Mouse (Mus musculus): ENCODE measurements at regions not wholly inside any gene's neighbourhood (a gene's known extent, or its start where the extent isn't known, plus 50 kb on each side); places are given as distances from the start of the nearest gene placed in this dataset.
A peak's percentile ranks its signal among the peaks of the same experiment; 100 is the strongest.

- DNase-seq (ENCODE audit: extremely low spot score, low read depth, low spot score) = peak; percentile 28
Observed at GRCm38 (mm10) chrX:107477066-107477465, 73.9 kb upstream of the Itm2a start.

DNA sequence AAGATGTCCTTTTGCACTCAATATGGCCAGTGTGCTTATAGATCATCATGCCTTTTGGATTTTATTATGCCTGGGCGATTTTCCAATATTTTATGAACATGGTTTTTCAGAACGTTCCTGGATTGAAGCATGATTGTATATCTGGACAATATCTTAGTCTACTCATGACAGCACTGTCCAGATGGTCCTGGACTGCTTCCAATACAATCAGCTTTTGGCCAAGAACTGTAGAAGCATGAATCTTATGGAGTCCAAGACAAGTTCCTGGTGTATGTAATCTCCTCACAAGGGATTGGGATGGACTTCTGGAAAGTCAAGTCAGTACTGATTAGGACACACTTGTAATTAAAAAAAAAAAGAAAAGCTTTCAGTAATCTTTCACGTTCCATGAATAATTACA, 66.1 kb upstream of the Itm2a start:
- no peak for DNase-seq (ENCODE audit: extremely low spot score, low read depth, low spot score)
